Mouse (Mus musculus) embryonic facial prominence, embryonic 12.5 days (tissue): ENCODE measurements around the gene Gm5148. TPM values are rescaled to one million over a fixed set of nuclear protein-coding genes. Genes with fewer than 3 reads are reported as not detected.

Experiments used
- ATAC-seq: fragments of 200-750 bp; cut with Nextera tagmentation; 2 replicates; pipeline ENCODE4 v1.8.0; 2017; ENCODE audit not compliant: insufficient number of reproducible peaks, insufficient read depth, low FRiP score, low TSS enrichment
- H3K27ac ChIP-seq: fragments of 300-500 bp; sonication (generic); 2 replicates; pipeline ENCODE4 v1.5.1; 2016; ENCODE audit warnings: mild to moderate bottlenecking
- H3K27me3 ChIP-seq: fragments of 300-500 bp; sonication (generic); 2 replicates; pipeline ENCODE4 v1.6.1; 2016; ENCODE audit warnings: mild to moderate bottlenecking, moderate library complexity
- H3K36me3 ChIP-seq: fragments of 300-500 bp; sonication (generic); 2 replicates; pipeline ENCODE4 v1.6.1; 2016; ENCODE audit warnings: mild to moderate bottlenecking
- H3K4me1 ChIP-seq: fragments of 300-500 bp; sonication (generic); 2 replicates; pipeline ENCODE4 v1.6.1; 2016
- H3K4me2 ChIP-seq: fragments of 300-500 bp; sonication (generic); replicated peaks from 2 replicates; pipeline ENCODE4 v1.6.1; 2016; ENCODE audit warnings: mild to moderate bottlenecking, moderate library complexity
- H3K4me3 ChIP-seq: fragments of 300-500 bp; sonication (generic); 2 replicates; pipeline ENCODE4 v1.5.1; 2016; ENCODE audit warnings: mild to moderate bottlenecking
- H3K9ac ChIP-seq: fragments of 300-500 bp; sonication (generic); 2 replicates; pipeline ENCODE4 v1.6.1; 2016; ENCODE audit warnings: mild to moderate bottlenecking, moderate library complexity
- H3K9me3 ChIP-seq: fragments of 300-500 bp; sonication (generic); 2 replicates; pipeline ENCODE4 v1.6.1; 2016; ENCODE audit warnings: mild to moderate bottlenecking, moderate library complexity
- WGBS: fragments of 180-500 bp; shearing (Covaris S2); methylation state at CpG from one replicate; pipeline ENCODE4 v1.1.7; 2016; 5-methylcytosine and 5-hydroxymethylcytosine counted together
- polyA plus RNA-seq: library from polyadenylated mRNA; unstranded; fragments of >200 nt; fragmentation: Nextera tagmentation; extraction: Ambion mirVana; gene quantifications from 2 replicates; pipeline ENCODE4 v1.2.1, GENCODE M21; 2016

Gm5148 gene
- polyA plus RNA-seq, 1 experiment from 2014 or later, result 5.2 TPM

DNA sequence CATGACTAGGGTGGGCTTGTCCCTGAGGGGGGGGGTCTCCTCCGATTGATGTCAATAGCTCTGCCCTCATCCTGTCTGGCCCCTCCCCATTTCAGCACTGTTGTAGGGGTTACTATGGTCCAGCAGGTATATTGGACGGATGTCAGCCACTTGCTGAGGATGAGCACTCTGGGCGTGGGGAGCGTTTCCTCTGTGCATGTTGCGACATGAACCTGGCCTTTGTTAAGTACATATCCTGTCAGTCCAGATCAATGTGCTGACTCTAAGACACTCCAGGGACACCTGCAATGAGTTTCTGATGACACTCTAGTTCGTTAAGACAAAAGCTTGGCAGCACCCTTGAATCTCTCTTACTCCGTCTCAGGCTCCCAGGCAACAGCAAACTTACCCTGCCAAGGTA is 8.6 kb downstream of the Gm5148 start:
- Histone ChIP-seq H3K4me1 (peaks cover 13% of the 10 kb centered on the region; the same call in 1 of the 2 replicates), H3K4me2 (no peak overlapping the region), H3K36me3 (no peaks in the 10 kb centered on the region), H3K9me3 (no peaks in the 10 kb centered on the region), H3K4me3 (no peak overlapping the region), H3K9ac (no peak overlapping the region), H3K27me3 (no peaks in the 10 kb centered on the region), H3K27ac (no peak overlapping the region)
- no peak for ATAC-seq
- WGBS, result 80% methylated on average over 7 of the region's 7 CpGs

DNA sequence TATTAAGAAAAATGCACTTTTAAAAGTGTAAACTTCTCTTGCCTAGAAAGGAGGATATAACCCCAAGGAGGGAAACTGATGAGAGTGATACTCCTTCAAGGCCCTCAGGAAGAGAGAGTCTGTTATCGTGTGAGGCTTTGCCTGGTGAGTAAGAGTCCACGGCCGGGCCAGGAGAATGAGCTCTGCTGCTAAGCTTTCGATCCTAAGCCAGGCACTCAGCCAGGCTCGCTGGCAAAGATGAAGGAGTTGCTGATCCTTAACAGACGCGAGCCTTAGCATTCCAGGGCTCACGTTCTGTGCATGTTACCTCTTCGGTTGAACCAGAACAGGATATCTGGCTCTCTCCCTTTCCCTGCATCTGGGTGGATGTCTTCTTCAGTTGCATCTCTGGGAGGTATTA is 11.8 kb downstream of the Gm5148 start:
- Histone ChIP-seq H3K4me3 (no peak overlapping the region), H3K4me2 (no peak overlapping the region), H3K36me3 (no peaks in the 10 kb centered on the region), H3K27ac (peak overlapping the region; percentile 42; the same call in 1 of the 2 replicates), H3K9me3 (no peaks in the 10 kb centered on the region), H3K9ac (no peak overlapping the region), H3K27me3 (no peaks in the 10 kb centered on the region), H3K4me1 (peaks cover 13% of the 10 kb centered on the region; the same call in 1 of the 2 replicates)
- no peak for ATAC-seq
- 44% methylated on average over 9 of the region's 9 CpGs for WGBS

DNA sequence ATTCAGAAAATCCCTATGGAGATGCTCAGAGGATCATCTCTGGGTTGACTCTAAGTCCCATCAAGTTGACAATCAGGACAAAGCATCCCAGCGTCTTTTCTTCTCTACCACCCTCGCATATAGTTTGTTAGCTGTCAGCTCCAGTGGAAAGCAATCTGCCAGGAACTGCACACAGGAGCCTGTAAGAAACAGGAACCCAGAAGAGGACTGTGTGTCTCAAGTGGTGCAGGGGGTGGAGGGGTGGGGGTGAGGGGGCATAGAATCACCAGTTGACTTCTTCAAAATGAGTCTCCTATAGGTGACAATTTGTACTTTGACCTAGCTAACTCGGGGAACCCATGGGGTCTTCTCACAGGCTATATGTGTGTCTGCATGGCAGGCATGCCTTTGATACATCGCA is 12.7 kb downstream of the Gm5148 start:
- Histone ChIP-seq H3K4me1 (peaks cover 13% of the 10 kb centered on the region; the same call in 1 of the 2 replicates), H3K27ac (peak overlapping the region; percentile 43; the same call in 1 of the 2 replicates), H3K4me2 (no peak overlapping the region), H3K27me3 (no peaks in the 10 kb centered on the region), H3K9me3 (no peaks in the 10 kb centered on the region), H3K4me3 (no peak overlapping the region), H3K36me3 (no peaks in the 10 kb centered on the region), H3K9ac (no peak overlapping the region)
- ATAC-seq, result no peak
- 80% methylated on average over 4 of the region's 4 CpGs for WGBS

DNA sequence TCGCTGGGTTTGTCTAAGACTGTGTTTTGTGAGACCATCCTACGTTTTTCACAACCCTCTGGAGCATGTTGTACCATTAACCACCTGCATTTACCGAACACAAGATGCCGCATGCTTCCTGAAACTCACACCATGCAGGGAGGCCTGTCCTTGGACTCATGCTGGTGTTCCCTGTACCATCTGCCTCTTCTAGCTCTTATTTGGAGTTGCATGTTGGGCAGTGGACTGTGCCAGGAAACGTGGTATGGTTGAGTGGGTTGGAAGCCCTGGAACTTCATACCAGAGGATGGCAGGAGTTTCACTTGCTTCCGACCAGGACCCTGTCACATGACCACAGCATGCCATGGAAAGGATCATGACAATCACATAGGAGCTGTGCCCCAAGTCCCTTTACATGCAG is 16.5 kb downstream of the Gm5148 start:
- ATAC-seq, result no peak
- no peak overlapping the region for H3K4me3 ChIP-seq
- H3K4me2 ChIP-seq, result no peak overlapping the region
- no peak overlapping the region for H3K27ac ChIP-seq
- no peak overlapping the region for H3K9ac ChIP-seq
- H3K27me3 ChIP-seq, result no peaks in the 10 kb centered on the region
- H3K9me3 ChIP-seq, result no peaks in the 10 kb centered on the region
- WGBS, result 87% methylated on average over 6 of the region's 6 CpGs
- H3K4me1 ChIP-seq, result peaks cover 17% of the 10 kb centered on the region
- no peaks in the 10 kb centered on the region for H3K36me3 ChIP-seq

DNA sequence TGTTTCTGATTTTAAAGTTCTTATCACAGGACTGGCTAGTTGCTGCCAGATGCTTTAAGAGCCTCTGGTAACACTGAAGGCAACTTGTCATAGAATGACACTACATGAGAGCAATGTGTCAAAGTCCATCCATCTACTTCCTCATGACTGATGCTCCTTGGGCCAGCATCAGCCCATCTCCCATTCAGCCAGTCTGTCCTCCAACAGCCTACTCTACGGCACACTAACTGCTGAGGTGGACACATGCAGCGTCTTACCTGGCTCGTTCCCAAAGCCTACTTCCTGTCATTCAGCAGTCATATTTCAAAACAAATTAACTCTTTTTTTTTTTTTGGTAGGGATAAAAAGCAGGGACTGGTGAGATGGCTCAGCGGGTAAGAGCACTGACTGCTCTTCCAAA is 17.9 kb downstream of the Gm5148 start:
- H3K4me1 ChIP-seq, result peaks cover 9% of the 10 kb centered on the region
- WGBS, result 82% methylated on average over 4 of the region's 4 CpGs

DNA sequence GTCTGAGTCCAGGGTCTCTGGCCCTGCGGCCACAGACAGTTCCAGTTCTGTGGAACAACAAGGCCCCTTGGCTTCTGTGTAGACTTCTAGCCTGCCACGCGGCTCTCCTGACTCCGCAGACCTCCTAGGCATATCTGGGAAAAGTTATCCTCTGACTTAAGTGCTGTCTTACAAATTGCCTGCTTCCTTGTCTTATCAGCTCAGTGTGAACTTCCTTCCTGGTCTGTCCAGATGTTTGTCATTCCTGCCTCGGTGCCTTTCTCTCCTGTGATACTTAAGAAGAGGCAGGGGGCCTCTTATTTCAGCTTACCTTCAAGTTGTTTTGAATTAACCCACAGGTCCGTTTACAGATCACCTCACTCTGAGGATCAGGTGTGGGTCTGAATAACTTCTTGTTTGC is 18.9 kb downstream of the Gm5148 start:
- H3K4me3 ChIP-seq, result no peak overlapping the region
- ATAC-seq, result no peak
- H3K36me3 ChIP-seq, result no peaks in the 10 kb centered on the region
- 13% methylated on average over 6 of the region's 6 CpGs for WGBS
- H3K9ac ChIP-seq, result no peak overlapping the region
- H3K9me3 ChIP-seq, result no peaks in the 10 kb centered on the region
- H3K27me3 ChIP-seq, result no peaks in the 10 kb centered on the region
- H3K27ac ChIP-seq, result peak overlapping the region; percentile 3; the same call in 1 of the 2 replicates
- H3K4me2 ChIP-seq, result no peak overlapping the region
- peaks cover 9% of the 10 kb centered on the region for H3K4me1 ChIP-seq

More for the DNA sequence above, 17.9 kb downstream of the Gm5148 start:
- Histone ChIP-seq H3K27ac (no peak overlapping the region), H3K4me3 (no peak overlapping the region), H3K36me3 (no peaks in the 10 kb centered on the region), H3K27me3 (no peaks in the 10 kb centered on the region), H3K9me3 (no peaks in the 10 kb centered on the region), H3K9ac (no peak overlapping the region), H3K4me2 (no peak overlapping the region)
- no peak for ATAC-seq

DNA sequence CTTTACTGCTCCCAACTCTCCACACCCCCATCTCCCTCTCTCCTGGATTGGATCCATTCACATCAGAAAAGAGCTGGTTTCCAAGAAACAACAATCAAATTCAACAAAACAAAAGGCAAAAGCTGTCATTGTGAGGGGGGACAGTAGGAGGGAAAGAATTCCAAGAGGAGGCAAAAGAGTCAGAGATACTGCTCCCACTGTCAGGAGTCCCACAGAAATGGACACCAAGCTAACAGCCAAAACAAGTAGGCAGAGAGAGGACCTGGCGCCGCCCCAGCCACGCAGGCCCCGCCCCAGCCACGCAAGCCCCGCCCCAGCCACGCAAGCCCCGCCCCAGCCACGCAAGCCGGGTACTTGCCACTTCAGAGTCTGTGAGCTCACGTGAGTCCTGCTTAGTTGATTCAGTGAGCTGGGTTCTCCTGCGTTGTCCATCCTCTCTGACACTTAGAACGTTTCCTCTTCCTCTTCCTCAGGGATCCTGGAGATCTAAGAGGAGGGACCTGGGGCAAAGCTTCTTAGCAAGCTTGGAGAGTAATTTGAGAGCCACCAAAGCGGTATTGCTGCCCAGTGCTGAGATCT is 19.5 kb downstream of the Gm5148 start:
- Histone ChIP-seq H3K4me1 (peaks cover 9% of the 10 kb centered on the region), H3K9me3 (no peaks in the 10 kb centered on the region), H3K27me3 (no peaks in the 10 kb centered on the region), H3K4me2 (no peak overlapping the region), H3K9ac (no peak overlapping the region), H3K36me3 (no peaks in the 10 kb centered on the region), H3K4me3 (no peak overlapping the region), H3K27ac (peak overlapping the region; percentile 3; the same call in 1 of the 2 replicates)
- 33% methylated on average over 14 of the region's 14 CpGs for WGBS
- ATAC-seq, result no peak

DNA sequence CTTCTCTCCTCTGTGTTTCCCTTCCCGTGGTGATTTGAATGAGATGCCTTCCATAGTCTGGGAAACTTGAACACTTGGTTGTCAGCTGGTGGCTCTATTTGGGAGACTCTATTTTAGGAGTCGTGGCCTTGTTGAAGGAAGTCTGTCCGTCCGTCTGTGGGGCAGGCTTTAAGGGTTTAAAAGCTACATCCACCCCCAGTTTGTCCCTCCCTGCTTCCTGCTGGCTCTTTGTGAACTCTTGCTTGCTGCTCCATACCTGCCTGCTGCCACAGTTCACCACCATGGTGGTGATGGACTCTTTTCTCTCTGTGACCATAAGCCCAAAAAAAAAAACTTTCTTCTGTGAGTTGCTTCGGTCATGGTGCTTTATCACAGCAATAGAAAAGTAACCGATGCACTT is 21.2 kb downstream of the Gm5148 start:
- H3K36me3 ChIP-seq, result no peaks in the 10 kb centered on the region
- 95% methylated on average over 6 of the region's 6 CpGs for WGBS
- H3K4me1 ChIP-seq, result peaks cover 9% of the 10 kb centered on the region
- H3K4me3 ChIP-seq, result no peak overlapping the region
- ATAC-seq, result no peak
- no peak overlapping the region for H3K9ac ChIP-seq
- H3K27ac ChIP-seq, result no peak overlapping the region
- H3K4me2 ChIP-seq, result no peak overlapping the region
- no peaks in the 10 kb centered on the region for H3K27me3 ChIP-seq
- H3K9me3 ChIP-seq, result no peaks in the 10 kb centered on the region

DNA sequence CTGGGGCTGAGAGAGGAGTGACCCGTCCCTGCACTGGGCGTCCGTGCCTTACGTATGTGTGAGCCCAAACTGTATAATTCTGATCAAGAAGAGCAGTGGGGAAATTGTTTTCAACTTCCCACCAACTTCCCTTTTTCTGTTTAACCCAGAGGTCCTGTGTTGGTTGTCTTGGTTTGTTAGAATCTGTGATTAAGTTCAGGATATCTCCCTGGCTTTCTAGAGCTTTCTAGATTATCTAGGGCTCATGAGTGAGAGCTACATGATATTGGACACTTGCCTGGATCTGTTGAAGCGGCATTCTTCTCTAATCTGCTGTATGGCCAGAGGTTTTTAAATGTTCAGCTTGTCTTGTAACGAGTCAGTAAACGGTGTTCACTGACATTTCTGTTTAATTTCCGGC is 30.7 kb downstream of the Gm5148 start:
- no peak for ATAC-seq
- H3K4me3 ChIP-seq, result no peak overlapping the region
- WGBS, result 87% methylated on average over 8 of the region's 8 CpGs
- H3K9me3 ChIP-seq, result no peaks in the 10 kb centered on the region
- H3K9ac ChIP-seq, result no peak overlapping the region
- no peaks in the 10 kb centered on the region for H3K36me3 ChIP-seq
- H3K4me1 ChIP-seq, result no peaks in the 10 kb centered on the region
- H3K4me2 ChIP-seq, result no peak overlapping the region
- H3K27ac ChIP-seq, result no peak overlapping the region
- no peaks in the 10 kb centered on the region for H3K27me3 ChIP-seq

DNA sequence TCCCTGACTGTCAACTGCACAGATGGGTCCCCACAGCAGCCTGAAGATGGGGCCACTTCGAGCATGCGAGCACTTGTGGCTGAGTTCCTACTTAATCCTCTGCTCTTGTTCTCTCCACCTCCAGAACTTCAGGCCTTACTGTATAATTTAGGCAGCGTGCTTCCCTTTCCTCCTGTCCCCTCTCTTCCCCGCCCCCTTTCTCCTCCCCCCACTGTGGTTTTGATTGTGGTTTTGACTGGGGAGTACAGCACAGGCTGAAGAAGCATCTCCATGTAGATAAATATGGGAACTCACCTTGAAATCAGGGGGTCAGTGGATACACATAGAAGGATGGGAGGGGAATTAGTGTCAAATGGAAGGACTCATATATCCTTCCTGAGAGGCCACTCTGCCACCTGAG is 31.3 kb downstream of the Gm5148 start:
- Histone ChIP-seq H3K36me3 (no peaks in the 10 kb centered on the region), H3K4me1 (no peaks in the 10 kb centered on the region), H3K9me3 (no peaks in the 10 kb centered on the region), H3K9ac (no peak overlapping the region), H3K4me2 (no peak overlapping the region), H3K4me3 (no peak overlapping the region), H3K27ac (no peak overlapping the region), H3K27me3 (no peaks in the 10 kb centered on the region)
- WGBS, result 67% methylated on average over 4 of the region's 4 CpGs
- ATAC-seq, result 0 out of 2 replicates have a peak, but pooled peaks have one; percentile 41

DNA sequence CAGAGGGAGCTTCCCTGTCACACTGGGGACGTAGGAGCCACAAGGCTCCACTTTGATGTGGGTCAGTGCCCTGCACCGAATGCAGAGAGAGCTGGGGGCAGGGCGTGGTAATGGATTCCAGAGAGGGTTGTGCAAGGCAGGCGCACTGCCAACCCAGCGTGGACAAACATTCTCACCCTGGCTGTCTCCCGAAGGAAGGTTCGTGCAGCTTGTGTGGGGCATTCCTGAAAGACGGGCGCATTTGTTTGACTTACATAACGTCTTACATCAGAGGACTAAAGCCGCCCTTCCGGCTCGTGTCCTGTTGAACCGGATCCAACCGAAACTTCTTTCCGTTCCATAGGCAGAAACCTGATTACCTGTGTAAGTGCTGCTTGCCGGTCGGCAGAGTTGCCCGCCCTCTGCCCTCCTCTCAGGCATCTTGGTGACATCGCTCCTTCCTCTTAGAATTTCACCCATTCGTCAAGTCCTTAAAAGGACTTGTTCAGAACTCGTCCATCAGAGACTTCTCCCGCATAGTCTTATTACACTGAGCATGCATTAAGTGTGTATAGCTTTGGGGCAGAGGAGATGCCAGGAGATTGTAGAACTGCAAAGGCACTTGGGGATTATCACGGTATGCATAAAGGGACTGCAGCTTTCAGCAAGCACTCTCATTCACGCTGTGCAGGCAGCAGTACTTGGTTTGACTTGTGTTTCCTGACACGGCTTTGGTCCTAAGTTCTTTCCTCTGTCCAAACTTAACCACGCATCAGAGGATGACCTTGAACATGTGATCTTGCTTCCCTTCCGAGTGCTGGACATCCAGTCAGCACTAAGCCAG is 36.9 kb downstream of the Gm5148 start:
- H3K27me3 ChIP-seq, result no peaks in the 10 kb centered on the region
- H3K4me3 ChIP-seq, result peak overlapping the region; percentile 22
- H3K36me3 ChIP-seq, result no peaks in the 10 kb centered on the region
- H3K9me3 ChIP-seq, result no peaks in the 10 kb centered on the region
- no peak overlapping the region for H3K27ac ChIP-seq
- peak overlapping the region; percentile 54 for H3K4me2 ChIP-seq
- WGBS, result 26% methylated on average over 28 of the region's 28 CpGs
- peak overlapping the region; percentile 8; the same call in 1 of the 2 replicates for H3K9ac ChIP-seq
- peaks cover 5% of the 10 kb centered on the region for H3K4me1 ChIP-seq
- ATAC-seq, result peak; percentile 52; the same call in 1 of the 2 replicates

DNA sequence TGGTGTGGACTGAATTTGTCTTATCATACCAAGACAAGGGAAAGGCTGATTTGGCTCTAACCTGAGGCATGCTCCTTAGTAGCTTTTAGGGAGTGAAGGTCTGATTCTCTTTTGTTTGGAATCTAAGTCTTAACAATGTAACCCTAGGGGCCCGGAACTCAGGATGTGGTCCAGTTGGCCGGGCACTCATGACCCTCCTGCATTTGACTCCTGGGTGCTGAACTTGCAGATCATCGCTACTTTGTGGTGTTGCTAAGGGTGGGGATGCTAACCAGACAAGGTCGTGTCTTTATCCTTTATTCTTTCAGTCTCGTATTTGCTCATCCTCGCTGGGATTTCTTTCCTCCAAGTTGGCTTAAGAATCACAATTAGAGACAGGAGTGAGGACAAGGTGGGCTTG is 37.5 kb downstream of the Gm5148 start:
- Histone ChIP-seq H3K9me3 (no peaks in the 10 kb centered on the region), H3K4me2 (peak overlapping the region; percentile 54), H3K27ac (no peak overlapping the region), H3K36me3 (no peaks in the 10 kb centered on the region), H3K4me1 (peaks cover 5% of the 10 kb centered on the region), H3K9ac (peak overlapping the region; percentile 8; the same call in 1 of the 2 replicates), H3K4me3 (peak overlapping the region; percentile 22), H3K27me3 (no peaks in the 10 kb centered on the region)
- ATAC-seq, result no peak
- whole genome bisulfite sequencing, result 21% methylated on average over 6 of the region's 6 CpGs
